Mouse (Mus musculus) stomach, embryonic 16.5 days (tissue): Measurements from ENCODE around the gene Itgb1bp1. TPM values are rescaled to one million over a fixed set of nuclear protein-coding genes. Genes with fewer than 3 reads are reported as not detected.

Source experiments
- ATAC-seq: fragments of 200-750 bp; cut with Nextera tagmentation; 2 replicates; pipeline ENCODE4 v1.8.0; 2017; ENCODE audit warnings: moderate number of reproducible peaks, moderate TSS enrichment; ENCODE audit not compliant: insufficient read depth, low FRiP score
- H3K27ac ChIP-seq: fragments of 300-500 bp; sonication (generic); 2 replicates; pipeline ENCODE4 v1.5.1; 2014; ENCODE audit warnings: low read length
- H3K27me3 ChIP-seq: fragments of 300-500 bp; sonication (generic); 2 replicates; pipeline ENCODE4 v1.6.1; 2014; ENCODE audit warnings: low read length, control low read depth, mixed read lengths; ENCODE audit not compliant: control insufficient read depth, insufficient read depth
- H3K36me3 ChIP-seq: fragments of 300-500 bp; sonication (generic); 2 replicates; pipeline ENCODE4 v1.6.1; 2014; ENCODE audit warnings: low read length; ENCODE audit not compliant: control insufficient read depth, insufficient read depth
- H3K4me1 ChIP-seq: fragments of 300-500 bp; sonication (generic); 2 replicates; pipeline ENCODE4 v1.6.1; 2014; ENCODE audit warnings: low read length, control low read depth, mixed read lengths; ENCODE audit not compliant: control insufficient read depth, insufficient read depth
- H3K4me2 ChIP-seq: fragments of 300-500 bp; sonication (generic); 2 replicates; pipeline ENCODE4 v1.6.1; 2014; ENCODE audit warnings: low read depth, low read length, mixed read lengths
- H3K4me3 ChIP-seq: fragments of 300-500 bp; sonication (generic); replicated peaks from 2 replicates; pipeline ENCODE4 v1.5.1; 2014; ENCODE audit warnings: mild to moderate bottlenecking, low read length
- H3K9ac ChIP-seq: fragments of 300-500 bp; sonication (generic); 2 replicates; pipeline ENCODE4 v1.6.1; 2014; ENCODE audit warnings: low read length
- H3K9me3 ChIP-seq: fragments of 300-500 bp; sonication (generic); replicated peaks from 2 replicates; pipeline ENCODE4 v1.6.1; 2016; ENCODE audit warnings: low read length, control low read depth; ENCODE audit not compliant: control insufficient read depth
- WGBS: fragments of 180-500 bp; shearing (Covaris S2); extraction: QIAGEN DNeasy Blood & Tissue Kit; methylation state at CpG from one replicate; pipeline ENCODE4 v1.1.7; 2014; 5-methylcytosine and 5-hydroxymethylcytosine counted together
- polyA plus RNA-seq: library from polyadenylated mRNA; unstranded; fragments of >200 nt; fragmentation: Nextera tagmentation; extraction: Ambion mirVana; gene quantifications from 2 replicates; pipeline ENCODE4 v1.2.1, GENCODE M21; 2015

The Itgb1bp1 gene
- polyA plus RNA-seq, 1 experiment from 2014 or later, result 43.9 TPM

GRCm38 (mm10) chr12:21265501-21265900 is 20.6 kb downstream of the Itgb1bp1 start:
- Histone ChIP-seq H3K27ac (no peak overlapping the region), H3K4me3 (no peak overlapping the region), H3K36me3 (peaks cover 5% of the 10 kb centered on the region; the same call in 1 of the 2 replicates), H3K27me3 (no peaks in the 10 kb centered on the region), H3K4me2 (no peak overlapping the region), H3K9ac (no peak overlapping the region), H3K4me1 (0 out of 2 replicates have a peak, but pooled peaks cover 8% of the 10 kb centered on the region), H3K9me3 (no peaks in the 10 kb centered on the region)
- no peak for ATAC-seq
- WGBS, result 86% methylated on average over 4 of the region's 4 CpGs

- H3K4me3 ChIP-seq, result no peak overlapping the region
- H3K9me3 ChIP-seq, result no peaks in the 10 kb centered on the region
- WGBS, result 48% methylated on average over 3 of the region's 3 CpGs
- no peak for ATAC-seq
- 0 out of 2 replicates have a peak overlapping the region, but pooled peaks have one; percentile 15 for H3K9ac ChIP-seq
- H3K4me1 ChIP-seq, result 0 out of 2 replicates have a peak, but pooled peaks cover 8% of the 10 kb centered on the region
- no peaks in the 10 kb centered on the region for H3K27me3 ChIP-seq
- peak overlapping the region; percentile 70; the same call in 1 of the 2 replicates for H3K27ac ChIP-seq
- no peaks in the 10 kb centered on the region; the same call in 1 of the 2 replicates for H3K36me3 ChIP-seq
- no peak overlapping the region for H3K4me2 ChIP-seq
Measured at GRCm38 (mm10) chr12:21264970-21265369, 21.1 kb downstream of the Itgb1bp1 start.

GRCm38 (mm10) chr12:21264241-21264640 is 21.8 kb downstream of the Itgb1bp1 start:
- Histone ChIP-seq H3K4me2 (no peak overlapping the region), H3K9ac (no peak overlapping the region), H3K4me3 (no peak overlapping the region), H3K9me3 (no peaks in the 10 kb centered on the region), H3K4me1 (0 out of 2 replicates have a peak, but pooled peaks cover 8% of the 10 kb centered on the region), H3K27me3 (no peaks in the 10 kb centered on the region), H3K27ac (peak overlapping the region; percentile 70), H3K36me3 (no peaks in the 10 kb centered on the region; the same call in 1 of the 2 replicates)
- WGBS, result 54% methylated on average over 5 of the region's 5 CpGs
- peak; percentile 20; the same call in 1 of the 2 replicates for ATAC-seq

GRCm38 (mm10) chr12:21263256-21263655 is 22.8 kb downstream of the Itgb1bp1 start:
- Histone ChIP-seq H3K4me2 (no peak overlapping the region), H3K36me3 (no peaks in the 10 kb centered on the region; the same call in 1 of the 2 replicates), H3K9ac (no peak overlapping the region), H3K27me3 (no peaks in the 10 kb centered on the region), H3K27ac (no peak overlapping the region), H3K4me3 (no peak overlapping the region), H3K4me1 (0 out of 2 replicates have a peak, but pooled peaks cover 8% of the 10 kb centered on the region), H3K9me3 (no peaks in the 10 kb centered on the region)
- WGBS, result 90% methylated on average over 5 of the region's 5 CpGs
- no peak for ATAC-seq

GRCm38 (mm10) chr12:21261521-21261920 is 24.6 kb downstream of the Itgb1bp1 start:
- Histone ChIP-seq H3K27ac (no peak overlapping the region), H3K27me3 (no peaks in the 10 kb centered on the region), H3K9ac (no peak overlapping the region), H3K4me2 (no peak overlapping the region), H3K36me3 (no peaks in the 10 kb centered on the region; the same call in 1 of the 2 replicates), H3K4me3 (no peak overlapping the region), H3K9me3 (no peaks in the 10 kb centered on the region), H3K4me1 (0 out of 2 replicates have a peak, but pooled peaks cover 8% of the 10 kb centered on the region)
- WGBS, result 74% methylated on average over 4 of the region's 4 CpGs
- ATAC-seq, result no peak

- Histone ChIP-seq H3K4me3 (no peak overlapping the region), H3K4me2 (no peak overlapping the region), H3K27me3 (no peaks in the 10 kb centered on the region), H3K36me3 (no peaks in the 10 kb centered on the region; the same call in 1 of the 2 replicates), H3K9me3 (no peaks in the 10 kb centered on the region), H3K27ac (no peak overlapping the region), H3K9ac (no peak overlapping the region), H3K4me1 (0 out of 2 replicates have a peak, but pooled peaks cover 5% of the 10 kb centered on the region)
- 90% methylated on average over 6 of the region's 6 CpGs for WGBS
- no peak for ATAC-seq
Measured at GRCm38 (mm10) chr12:21260494-21261256, 25.4 kb downstream of the Itgb1bp1 start.

GRCm38 (mm10) chr12:21247711-21248392 is 38.2 kb downstream of the Itgb1bp1 start:
- Histone ChIP-seq H3K4me1 (no peaks in the 10 kb centered on the region), H3K4me3 (no peak overlapping the region), H3K4me2 (no peak overlapping the region), H3K27me3 (no peaks in the 10 kb centered on the region), H3K9me3 (no peaks in the 10 kb centered on the region), H3K9ac (no peak overlapping the region), H3K27ac (no peak overlapping the region), H3K36me3 (peaks cover 12% of the 10 kb centered on the region)
- no peak for ATAC-seq
- WGBS, result 52% methylated on average over 7 of the region's 7 CpGs

GRCm38 (mm10) chr12:21244375-21244960 is 41.6 kb downstream of the Itgb1bp1 start:
- Histone ChIP-seq H3K27me3 (no peaks in the 10 kb centered on the region), H3K4me3 (no peak overlapping the region), H3K36me3 (0 out of 2 replicates have a peak, but pooled peaks cover 2% of the 10 kb centered on the region), H3K4me2 (no peak overlapping the region), H3K4me1 (no peaks in the 10 kb centered on the region), H3K27ac (no peak overlapping the region), H3K9me3 (no peaks in the 10 kb centered on the region), H3K9ac (no peak overlapping the region)
- peak; percentile 44; the same call in 1 of the 2 replicates for ATAC-seq
- WGBS, result 94% methylated on average over 11 of the region's 11 CpGs
